Mouse (Mus musculus): Measurements from ENCODE around the gene Zfp708.
"Not testable (repeated sequence)": the region's sequence is repeated elsewhere in the genome, so short reads cannot be mapped to it uniquely, and the experiment has no call there.

Gene Zfp708

DNA sequence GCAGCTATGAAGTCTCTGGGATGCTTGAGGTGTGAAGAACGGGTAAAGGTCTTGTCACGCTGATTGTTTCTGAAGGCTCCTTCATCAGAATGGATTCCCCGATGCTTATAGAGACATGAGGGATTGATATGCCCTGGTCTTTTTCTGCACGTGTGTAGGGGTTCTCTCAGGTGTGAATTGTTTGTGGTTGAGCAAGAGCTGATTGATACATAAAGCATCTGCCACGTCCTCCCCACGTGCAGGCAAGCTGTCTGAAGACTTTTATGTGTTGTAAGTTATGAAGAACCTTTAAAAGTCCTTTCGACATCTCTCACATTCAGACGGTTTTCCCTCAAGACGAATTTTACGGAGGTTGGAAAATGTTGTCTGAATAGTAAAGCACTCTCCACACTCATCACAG is at the start of gene Zfp708:
TSS of gene Zfp708 (minus strand) at position 101 of the 400 bp plus-strand sequence.
- no peak for DNase-seq

DNA sequence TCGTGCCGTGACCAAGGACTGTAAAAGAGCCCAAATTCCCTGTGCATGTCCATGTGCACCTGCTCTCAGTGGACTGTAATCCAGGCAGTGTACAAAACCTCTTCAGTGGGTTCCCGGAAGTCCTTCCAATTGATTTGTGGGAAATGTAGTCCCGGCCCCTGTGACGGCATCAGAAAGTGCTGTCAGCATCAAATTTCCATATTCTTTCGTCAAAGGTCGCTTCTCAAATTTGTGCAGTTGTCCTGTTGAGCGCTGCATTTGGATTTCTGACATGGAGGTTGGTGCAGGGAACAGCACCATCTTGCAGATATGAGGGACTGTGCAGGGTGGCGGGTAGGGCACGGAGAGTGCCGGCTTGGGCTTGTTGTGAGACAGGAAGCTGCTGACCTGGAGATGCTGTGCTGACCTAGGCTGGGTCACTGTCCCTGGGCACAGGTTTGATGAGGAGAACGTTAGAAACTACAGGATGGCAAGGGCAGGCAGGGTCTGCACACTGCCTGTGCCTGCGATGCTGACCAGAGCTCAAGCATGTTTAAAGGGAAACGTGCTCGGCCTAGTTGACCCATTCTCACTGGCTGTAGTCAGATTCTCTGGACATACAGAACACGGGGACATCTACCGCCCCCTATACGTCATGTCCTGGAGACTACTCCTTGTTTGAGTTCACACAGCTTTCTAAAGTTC is 30.4 kb upstream of the Zfp708 start:
- peak; percentile 84 to 86 for DNase-seq

DNA sequence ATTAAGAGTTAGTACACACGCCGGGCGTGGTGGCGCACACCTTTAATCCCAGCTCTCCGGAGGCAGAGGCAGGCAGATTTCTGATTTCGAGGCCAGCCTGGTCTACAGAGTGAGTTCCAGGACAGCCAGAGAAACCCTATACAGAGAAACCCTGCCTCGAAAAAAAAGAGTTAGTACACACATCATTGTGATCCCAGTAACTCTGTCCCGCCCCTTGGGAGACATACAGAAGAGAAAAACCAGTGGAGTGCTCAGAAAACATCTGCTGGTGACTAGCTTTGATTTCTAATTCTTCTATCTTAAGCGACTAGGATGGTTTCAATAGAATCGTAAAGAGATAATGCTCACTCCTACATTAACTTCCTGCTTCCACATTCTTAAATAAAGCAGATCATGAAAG is 29.7 kb upstream of the Zfp708 start:
- DNase-seq = not testable (repeated sequence)

DNA sequence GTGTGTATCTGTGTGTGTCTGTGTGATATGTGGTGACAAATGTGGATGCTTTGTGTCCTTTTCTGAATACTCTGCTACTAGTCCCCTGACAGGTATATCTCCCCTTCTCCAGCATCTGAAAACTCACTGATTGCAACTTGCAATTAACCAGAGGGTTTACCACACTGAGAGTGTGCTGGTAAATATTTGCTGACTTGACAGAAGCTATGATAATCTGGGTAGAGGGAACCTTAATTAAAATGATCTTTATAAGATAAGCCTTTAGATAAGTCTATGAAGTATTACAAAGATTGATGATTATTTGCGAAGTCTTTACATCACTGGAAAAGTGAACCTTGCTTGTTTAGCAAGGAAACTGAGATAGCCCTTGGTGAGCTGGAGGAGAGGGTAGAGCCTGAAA is 26.7 kb upstream of the Zfp708 start:
- no peak for DNase-seq

DNA sequence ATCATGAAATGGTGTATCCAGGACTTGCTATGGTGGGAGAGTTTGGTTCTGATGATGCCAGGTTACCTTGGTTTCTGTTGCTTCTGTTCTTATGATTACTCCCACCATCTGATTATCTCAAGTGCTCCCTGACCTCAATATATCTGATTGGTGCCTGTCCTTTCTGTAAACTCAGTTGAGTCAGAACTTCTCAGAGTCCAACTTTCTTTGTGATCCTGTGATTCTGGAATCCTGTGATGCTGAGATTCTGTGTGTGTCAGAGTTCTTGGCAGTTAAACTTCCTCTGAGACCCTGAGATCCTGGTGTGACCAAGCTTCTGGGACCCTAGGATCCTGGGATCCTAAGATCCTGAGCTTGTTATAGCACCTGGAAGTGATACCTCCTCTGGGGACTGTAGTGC is 23.6 kb upstream of the Zfp708 start, which contains the start of gene Zfp759:
TSS of gene Zfp759 (plus strand) at position 301 of the 400 bp plus-strand sequence.
- DNase-seq = not testable (repeated sequence)

DNA sequence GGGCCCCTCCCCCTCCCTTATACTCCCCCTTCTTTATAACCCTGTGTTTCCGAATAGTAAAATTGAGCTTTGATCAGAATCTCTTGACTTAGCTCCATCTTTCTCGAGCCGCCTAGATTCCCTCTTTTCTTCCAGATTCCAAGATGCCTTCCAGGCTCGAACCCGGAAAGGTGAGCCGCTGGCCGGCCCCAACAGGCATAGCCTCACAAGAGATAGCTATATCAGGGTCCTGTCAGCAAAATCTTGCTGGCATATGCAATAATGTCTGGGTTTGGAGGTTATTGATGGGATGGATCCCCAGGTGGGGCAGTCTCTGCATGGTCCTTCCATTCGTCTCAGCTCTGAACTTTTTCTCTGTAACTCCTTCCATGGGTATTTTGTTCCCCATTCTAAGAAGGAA is 18.4 kb upstream of the Zfp708 start, which contains the start of gene Rslcan18:
TSS of gene Rslcan18 (minus strand) at position 101 of the 400 bp plus-strand sequence.
- DNase-seq = not testable (repeated sequence)

DNA sequence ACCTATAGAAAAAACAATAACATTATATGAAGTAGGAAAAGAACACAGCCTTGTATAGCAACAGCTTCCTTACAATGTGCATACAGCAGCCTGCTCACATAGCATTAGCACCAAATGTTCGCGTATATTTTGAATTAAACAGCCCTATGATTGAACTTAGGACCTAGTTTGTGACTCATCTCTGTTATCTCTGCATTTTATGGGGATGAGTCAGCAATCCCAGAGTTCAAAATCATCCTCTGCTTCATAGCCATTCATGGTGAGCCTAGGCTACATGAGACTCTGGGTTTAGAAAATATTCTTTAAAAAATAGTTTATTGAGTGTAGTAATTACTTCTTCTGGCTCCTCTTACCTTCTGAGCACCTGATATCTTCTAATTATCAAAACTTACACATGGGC is 15.5 kb upstream of the Zfp708 start:
- DNase-seq = no peak

DNA sequence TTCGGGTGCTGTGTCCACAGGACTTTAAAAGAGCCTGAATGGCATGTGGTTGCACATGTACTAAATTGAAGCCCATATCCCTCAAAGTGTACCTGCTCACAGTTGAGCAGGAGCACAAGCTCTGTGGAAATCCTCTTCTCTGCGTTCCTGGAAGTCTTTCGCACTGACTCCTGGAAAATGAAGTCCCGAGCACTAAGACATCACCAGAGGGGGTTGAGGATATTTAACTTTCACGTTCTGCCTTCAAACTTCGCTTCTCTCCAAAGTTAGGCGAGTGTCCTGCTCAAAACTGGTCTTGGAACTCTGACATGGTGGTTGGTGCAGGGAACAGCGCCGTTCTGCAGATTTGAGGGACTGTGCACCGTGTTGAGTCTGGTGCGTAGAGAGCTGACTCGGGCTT is 14.3 kb upstream of the Zfp708 start:
- peak; percentile 14 to 19 for DNase-seq

DNA sequence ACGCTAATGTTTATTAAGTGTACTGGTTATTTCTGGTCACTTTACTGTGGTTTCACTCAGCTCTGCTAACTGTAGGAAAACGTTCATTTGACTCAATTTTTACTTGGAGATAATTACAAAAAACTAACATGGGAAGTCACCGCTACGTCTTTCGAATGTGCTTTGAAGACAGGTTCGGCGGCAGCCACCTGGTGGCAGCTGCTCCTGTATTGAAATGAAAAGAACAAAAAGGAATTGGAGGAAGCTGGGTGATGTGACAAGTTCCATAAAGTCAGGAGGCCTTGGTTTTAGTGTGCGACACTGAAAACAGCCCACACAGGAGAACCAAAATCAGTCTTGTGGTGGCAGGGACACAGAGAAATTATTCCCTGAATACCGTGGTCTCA is 11.0 kb upstream of the Zfp708 start:
- peak; percentile 60 to 74 for DNase-seq

DNA sequence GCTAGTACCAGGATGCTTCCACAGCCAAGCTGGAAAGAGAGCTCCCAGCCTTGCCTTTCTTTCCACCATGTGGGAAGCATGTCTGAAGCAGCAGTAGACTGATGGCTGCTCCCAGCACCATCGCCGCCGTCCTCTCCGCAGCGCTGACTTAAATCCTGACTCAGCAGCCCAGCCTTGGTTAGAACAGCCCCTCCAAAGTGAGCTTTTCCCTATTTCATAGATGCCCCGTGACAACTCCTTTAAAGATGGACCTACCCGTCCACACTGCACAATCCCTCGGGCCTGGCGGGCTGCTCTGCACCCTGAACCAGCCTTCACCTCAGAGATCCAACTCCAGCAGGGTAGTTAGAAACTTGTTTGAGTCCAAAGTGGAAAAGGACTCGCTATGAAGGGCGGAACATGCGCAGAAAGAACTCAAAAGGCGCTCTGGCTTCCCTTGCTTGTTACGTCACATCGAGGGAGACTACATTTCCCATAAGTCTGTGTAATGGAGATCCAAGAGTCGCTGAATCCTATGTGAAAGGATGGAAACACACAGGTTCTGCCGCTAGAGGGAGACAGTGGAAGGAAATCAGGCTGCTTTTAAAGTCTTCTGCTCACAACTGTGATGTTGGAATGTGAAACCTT is 10.5 kb upstream of the Zfp708 start, which contains the start of gene Gm28557:
TSS of gene Gm28557 (minus strand) at position 411 of the 627 bp plus-strand sequence.
- peak; percentile 87 to 93 for DNase-seq

DNA sequence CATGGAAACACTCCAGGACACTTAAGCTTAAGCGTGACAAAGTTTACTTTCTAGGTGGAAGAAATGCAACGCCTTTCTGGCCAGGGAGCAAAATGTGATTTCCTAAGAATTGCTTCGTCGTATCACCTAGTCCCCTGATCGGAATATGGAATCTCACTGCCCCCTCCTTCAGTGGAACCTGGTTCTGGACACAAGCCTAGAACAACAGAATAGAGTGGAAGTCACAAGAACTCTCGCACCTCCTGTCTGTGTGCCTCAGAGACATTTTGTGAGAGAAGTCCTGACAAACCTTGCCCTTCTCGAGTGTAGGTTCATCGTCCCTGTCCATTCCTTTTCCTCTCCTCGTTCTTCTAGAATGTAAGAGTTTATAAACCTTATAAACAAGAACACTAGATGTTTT is 9.9 kb upstream of the Zfp708 start:
- DNase-seq = peak in 1 of 2 experiments; percentile 2

DNA sequence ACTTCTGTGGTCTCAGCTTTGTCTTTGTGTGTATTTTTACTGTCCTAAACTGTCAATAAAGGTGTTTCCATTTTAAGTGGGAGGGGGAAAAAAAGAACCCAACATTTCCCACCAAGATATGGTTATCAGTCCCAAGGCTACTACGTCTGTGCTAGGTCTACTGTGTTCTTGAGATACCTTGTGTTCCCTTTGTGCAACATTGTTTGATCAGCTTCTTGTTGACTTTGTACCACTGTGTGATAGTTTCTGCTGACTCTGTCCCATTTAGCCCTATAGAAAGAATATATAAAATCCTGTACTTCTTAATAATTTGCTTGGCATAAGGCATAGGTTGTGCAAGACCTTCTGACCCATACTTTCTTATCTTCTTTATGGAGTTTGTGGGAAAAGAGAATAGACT is 7.6 kb downstream of the Zfp708 start:
- no peak for DNase-seq

DNA sequence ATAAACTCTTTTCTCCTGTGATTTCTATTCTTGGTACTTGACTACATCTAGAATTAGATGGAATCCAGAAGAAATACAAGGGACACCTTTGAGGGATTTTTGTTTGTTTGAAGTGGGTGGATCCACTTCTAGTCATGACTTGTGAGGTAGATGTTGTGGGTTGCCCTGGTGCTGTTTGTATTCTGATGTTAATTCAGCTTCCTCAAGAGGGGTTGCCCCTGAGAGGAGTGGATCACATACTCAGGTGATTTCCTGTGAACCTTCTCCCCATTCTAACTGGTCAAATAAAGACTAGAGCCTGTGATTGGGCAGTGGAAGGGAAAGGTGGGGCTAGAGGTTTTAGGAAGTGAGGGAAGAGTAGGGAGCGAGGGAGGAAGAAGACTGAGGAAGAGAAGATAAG is 15.8 kb downstream of the Zfp708 start:
- no peak for DNase-seq

DNA sequence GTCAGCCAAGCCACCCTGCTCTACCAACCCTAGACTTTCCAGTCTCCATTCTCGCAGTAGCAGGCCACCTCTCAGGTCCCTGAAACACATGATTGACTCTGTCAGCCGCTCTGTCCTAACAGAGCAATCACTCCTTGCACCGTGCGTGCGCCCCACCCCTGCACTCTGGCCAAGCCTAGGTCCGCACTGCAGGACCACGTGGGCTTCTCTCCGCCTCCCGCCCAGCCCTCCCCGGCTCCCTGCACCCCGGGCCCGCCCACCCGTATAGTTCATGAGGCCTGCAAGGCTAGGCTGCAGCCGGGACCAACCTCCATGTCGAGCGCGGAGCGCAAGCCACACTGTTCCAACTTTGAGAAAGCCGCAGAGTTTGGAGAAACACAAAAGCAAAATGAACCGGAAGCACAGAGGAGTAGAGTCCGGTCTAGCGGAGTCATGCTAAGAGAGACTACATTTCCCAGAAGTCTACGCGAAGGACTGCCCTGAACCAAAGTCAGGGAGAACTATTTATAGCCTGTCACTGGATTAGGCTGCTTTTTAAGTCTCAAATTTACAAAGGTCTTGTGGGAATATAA is 16.5 kb downstream of the Zfp708 start:
- DNase-seq = peak; percentile 80 to 88

DNA sequence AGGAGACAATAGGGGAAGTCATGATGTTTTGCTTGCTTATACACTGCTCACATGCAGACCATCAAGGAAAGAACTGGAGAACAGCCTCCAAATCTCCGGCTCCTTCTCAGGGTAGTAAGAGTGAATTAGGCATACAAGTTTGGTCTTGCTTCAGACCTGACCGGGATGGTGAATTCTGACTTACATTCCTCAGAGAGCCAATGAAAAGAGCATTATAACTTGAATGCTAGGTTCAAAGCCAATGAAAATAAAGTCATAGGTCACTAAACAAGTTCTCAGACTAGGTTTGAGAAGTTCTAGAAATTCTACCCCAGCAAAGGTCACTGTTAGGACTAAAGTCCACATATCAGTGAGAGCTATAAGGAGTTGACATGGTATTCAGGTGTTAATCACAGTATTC is 20.5 kb downstream of the Zfp708 start:
- DNase-seq = no peak

DNA sequence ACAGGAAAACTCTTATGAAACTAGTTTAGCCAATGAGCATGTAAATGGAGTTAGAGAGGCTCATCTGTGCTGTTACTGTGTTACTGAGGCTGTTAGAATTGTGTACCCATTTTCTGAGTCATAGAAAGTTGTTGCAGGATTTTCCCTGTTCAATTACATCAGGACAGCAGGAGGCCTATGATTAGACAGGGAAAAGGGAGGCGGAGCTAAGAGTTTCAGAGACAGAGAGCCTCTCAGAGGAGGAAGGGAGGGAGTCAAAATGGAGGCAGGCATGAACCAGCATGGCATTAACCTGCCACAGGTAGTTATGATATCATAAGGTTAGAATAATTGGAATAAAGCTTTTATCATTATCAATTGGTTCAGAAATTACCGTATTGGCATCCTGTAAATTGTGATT is 25.0 kb downstream of the Zfp708 start:
- no peak for DNase-seq

DNA sequence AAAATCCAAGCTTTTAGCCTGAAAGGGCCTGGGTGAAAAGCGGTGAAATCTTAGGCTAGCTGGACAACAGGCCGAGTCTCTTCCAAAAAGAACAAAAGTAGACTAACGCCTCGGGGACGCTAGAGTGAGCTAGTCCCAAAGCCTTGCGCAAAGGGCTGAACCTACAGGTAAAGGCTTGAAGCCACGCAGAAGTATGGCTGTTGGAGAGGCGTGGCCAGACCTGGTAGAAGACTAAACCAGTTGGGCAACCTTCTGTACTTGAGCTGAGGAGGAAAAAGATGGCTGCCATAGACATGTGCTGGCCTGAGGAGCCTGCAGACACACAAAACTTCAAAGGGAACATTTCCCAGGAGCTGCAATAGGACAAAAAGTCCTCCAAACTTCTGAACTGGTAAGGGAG is 32.4 kb downstream of the Zfp708 start:
- no peak for DNase-seq

DNA sequence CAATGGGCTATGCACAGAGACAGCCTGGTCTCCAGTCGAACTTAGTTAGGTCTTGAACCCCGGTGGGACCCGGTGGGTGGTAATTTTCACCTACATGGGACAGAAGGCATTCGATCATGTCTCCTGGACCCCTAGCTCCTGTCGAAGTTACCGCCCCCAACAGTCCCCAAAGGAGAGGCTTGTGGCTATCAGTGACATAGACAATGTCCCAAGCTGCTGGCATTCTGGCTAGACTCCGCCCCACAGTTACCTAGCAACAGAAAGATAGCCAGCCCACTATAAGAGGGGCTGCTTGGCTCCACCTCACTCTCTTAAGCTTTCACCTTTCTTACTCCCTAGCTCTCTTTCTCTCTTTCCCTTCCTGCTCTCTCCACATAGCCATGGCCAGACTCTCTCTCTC is 35.3 kb downstream of the Zfp708 start:
- peak in 1 of 2 experiments; percentile 2 for DNase-seq

DNA sequence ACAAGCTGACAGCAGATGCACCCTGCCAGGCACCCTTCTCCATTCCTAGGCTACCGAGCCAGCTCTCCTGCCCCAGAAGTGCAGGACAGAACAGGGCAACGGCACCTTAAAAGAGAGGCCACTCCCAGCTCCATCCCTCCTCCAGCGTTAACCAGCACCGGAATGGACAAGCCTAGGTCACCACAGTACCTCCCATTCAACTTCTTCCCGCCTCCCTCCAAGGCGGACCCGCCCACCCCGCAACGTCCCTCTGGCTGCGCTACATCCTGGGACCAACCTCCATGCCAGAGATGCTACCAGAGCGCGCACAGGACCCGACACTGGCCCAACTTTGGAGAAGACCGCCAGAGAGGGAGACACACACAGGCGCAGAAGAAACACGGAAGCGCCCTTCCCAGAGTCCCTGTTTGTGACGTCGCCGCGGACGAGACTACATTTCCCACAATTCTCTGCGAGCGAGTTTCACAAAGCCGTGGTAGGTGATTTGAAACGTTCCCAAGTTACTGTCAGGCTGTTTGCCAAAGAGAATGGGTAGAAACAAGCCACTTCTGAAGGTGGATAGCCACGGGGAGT is 36.9 kb downstream of the Zfp708 start, which contains the start of gene Zfp712:
TSS of gene Zfp712 (minus strand) at position 385 of the 573 bp plus-strand sequence.
- DNase-seq = peak; percentile 92 to 94

DNA sequence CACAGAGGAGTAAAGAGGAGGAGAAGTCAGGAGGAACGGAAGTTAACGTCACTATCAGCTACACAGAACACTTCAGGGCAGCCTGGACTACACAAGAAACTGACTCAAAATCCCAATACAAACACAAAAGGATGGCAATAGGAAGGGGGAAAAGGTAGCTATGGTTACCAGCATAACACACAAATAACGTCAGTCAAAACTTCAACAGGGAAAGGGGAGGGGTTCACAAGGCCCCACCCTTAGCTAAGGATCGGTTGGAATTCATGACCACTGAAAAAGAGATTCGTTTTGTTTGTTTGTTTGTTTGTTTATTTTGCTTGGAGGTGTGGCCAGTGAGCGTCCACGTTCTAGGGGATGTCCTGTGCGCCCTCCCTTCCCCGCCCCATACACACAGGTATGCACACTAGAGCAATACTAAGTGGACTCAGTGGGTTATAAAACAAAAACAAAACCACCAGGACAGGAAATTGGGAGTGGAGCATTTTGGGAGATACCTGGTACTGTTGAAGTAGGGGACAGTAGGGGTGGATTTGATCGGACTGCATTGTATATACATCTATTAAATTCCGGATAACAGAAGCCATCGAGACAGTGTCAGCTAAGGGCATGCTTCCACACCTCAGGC is 37.5 kb downstream of the Zfp708 start:
- no peak for DNase-seq

All from kidney, postnatal 4 days (tissue).